Mouse (Mus musculus) layer of hippocampus, adult 18-20 months (tissue): Measurements from ENCODE around the gene 1700001C02Rik. TPM values are rescaled to one million over a fixed set of nuclear protein-coding genes. Genes with fewer than 3 reads are reported as not detected.
A peak's percentile ranks its signal among the peaks of the same experiment; 100 is the strongest.

Experiments
- DNase-seq, 2 experiments: peaks; one replicate each; pipeline ENCODE4 v3.0.0; 2022; ENCODE audit warnings: low spot score in 2 of 2
- long read RNA-seq: library from polyadenylated mRNA; stranded (forward); transcript quantifications from one replicate; pipeline ENCODE4 v2.0.0, GENCODE M21; 2021
- total RNA-seq, 2 experiments: library from RNA; stranded (reverse); gene quantifications; 2 replicates each; pipeline ENCODE4 v1.2.3; 2021

Gene 1700001C02Rik
- total RNA-seq: not detected
- long read RNA-seq: 0 reads

- peak in 1 of 2 experiments; percentile 31 for DNase-seq
Measured at GRCm38 (mm10) chr5:30465861-30466260, at the start of gene 1700001C02Rik. TSS of gene 1700001C02Rik (plus strand) at chr5:30466047.

- DNase-seq: no peak
Measured at GRCm38 (mm10) chr5:30416665-30417064, 49.2 kb upstream of the 1700001C02Rik start.

- no peak for DNase-seq
Measured at GRCm38 (mm10) chr5:30423121-30423520, 42.7 kb upstream of the 1700001C02Rik start.

GRCm38 (mm10) chr5:30423572-30424244, 42.1 kb upstream of the 1700001C02Rik start:
- DNase-seq: peak; percentile 20 to 21

GRCm38 (mm10) chr5:30427406-30427805, 38.4 kb upstream of the 1700001C02Rik start:
- no peak for DNase-seq

GRCm38 (mm10) chr5:30438931-30439330, 26.9 kb upstream of the 1700001C02Rik start:
- DNase-seq: no peak

GRCm38 (mm10) chr5:30440308-30440906, 25.4 kb upstream of the 1700001C02Rik start:
- DNase-seq: no peak

GRCm38 (mm10) chr5:30442196-30442595, 23.7 kb upstream of the 1700001C02Rik start:
- peak in 1 of 2 experiments; percentile 15 for DNase-seq

- DNase-seq: no peak
Measured at GRCm38 (mm10) chr5:30444327-30444895, 21.4 kb upstream of the 1700001C02Rik start.

- DNase-seq: peak in 1 of 2 experiments; percentile 47
Measured at GRCm38 (mm10) chr5:30456056-30456455, 9.8 kb upstream of the 1700001C02Rik start.

GRCm38 (mm10) chr5:30460155-30460554, 5.7 kb upstream of the 1700001C02Rik start:
- no peak for DNase-seq

- peak; percentile 59 to 68 for DNase-seq
Measured at GRCm38 (mm10) chr5:30461821-30462220, 4.0 kb upstream of the 1700001C02Rik start, which contains the start of gene Otof. TSS of gene Otof (minus strand) at chr5:30461932.

- peak in 1 of 2 experiments; percentile 51 for DNase-seq
Measured at GRCm38 (mm10) chr5:30466315-30466714, 468 bp downstream of the 1700001C02Rik start.

- no peak for DNase-seq
Measured at GRCm38 (mm10) chr5:30470454-30470853, 4.6 kb downstream of the 1700001C02Rik start.

GRCm38 (mm10) chr5:30472148-30472547, 6.3 kb downstream of the 1700001C02Rik start:
- no peak for DNase-seq

- DNase-seq: peak in 1 of 2 experiments; percentile 46
Measured at GRCm38 (mm10) chr5:30476534-30476933, 10.7 kb downstream of the 1700001C02Rik start.

GRCm38 (mm10) chr5:30482319-30482718, 16.5 kb downstream of the 1700001C02Rik start:
- DNase-seq: peak; percentile 24 to 79

- no peak for DNase-seq
Measured at GRCm38 (mm10) chr5:30483533-30483932, 17.7 kb downstream of the 1700001C02Rik start.

- DNase-seq: no peak
Measured at GRCm38 (mm10) chr5:30484591-30484990, 18.7 kb downstream of the 1700001C02Rik start.

- no peak for DNase-seq
Measured at GRCm38 (mm10) chr5:30485136-30485535, 19.3 kb downstream of the 1700001C02Rik start.

- DNase-seq: no peak
Measured at GRCm38 (mm10) chr5:30490215-30490614, 24.4 kb downstream of the 1700001C02Rik start.

- no peak for DNase-seq
Measured at GRCm38 (mm10) chr5:30490845-30491244, 25.0 kb downstream of the 1700001C02Rik start.
